Mouse (Mus musculus) thymus, postnatal 36 days (tissue): Measurements from ENCODE around the gene AW011738.

Source experiments
- DNase-seq, 2 experiments: peaks; one replicate each; pipeline ENCODE4 v3.0.0; 2022; ENCODE audit warnings: mixed read lengths in 2 of 2

The AW011738 gene

DNA sequence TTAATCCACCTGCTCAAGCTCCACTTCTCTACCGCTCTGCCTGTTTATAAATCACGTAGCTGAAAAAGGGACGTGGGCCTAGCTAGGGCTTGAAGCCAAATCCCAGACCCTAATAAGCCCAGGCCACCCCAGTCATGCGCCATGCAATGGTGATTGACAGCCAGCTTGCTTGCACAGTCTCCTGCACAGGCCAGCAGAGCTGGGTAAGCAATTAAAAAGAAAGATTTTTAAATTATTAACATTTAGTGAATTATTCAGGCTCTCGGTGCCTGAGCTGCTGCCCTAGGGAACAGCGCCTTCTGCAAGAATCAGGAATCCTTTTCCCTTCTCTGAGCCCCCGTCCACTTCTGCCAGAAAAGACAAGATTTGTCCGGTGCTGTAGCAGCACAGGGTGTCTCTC lies 48.0 kb downstream of the AW011738 start:
- no peak for DNase-seq

DNA sequence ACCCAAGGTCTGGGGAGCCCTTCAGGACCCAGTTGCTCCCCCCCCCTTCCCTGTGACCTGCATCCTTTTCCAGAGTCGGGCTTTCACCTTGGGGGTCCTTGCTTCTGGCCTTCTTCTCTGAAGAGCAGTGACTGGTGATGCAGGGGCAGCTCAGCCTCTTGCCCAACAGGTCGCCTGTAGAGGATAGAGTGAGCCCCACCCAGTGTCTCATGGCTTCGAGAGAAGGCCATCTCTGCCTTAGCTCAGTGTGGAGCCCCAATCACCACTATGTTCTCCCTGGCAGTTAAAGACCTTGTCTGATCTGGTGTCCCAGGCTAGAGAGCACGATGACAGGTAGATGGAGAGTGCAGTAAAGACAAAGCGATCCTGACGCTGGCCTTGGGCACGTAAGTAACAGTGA lies 49.0 kb downstream of the AW011738 start:
- DNase-seq = no peak

DNA sequence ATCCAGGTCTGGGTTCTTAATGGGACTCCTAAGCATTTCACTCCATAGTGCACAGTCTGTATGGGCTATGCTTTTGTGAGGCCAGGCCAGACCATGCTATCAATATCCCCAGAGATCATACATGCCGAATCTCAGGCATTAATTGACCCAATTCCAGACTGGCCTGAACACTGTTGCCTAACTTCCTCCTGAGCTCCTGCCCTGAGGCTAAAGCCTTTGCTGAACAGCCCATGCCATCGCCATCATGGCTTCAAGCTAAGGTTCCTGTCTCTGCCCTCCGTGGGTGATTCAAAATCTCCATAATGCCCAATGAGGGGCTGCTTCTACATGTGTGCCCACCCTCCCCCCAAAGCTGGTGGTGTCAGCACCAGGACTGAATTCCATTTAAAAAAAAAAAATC lies 49.5 kb downstream of the AW011738 start:
- no peak for DNase-seq

DNA sequence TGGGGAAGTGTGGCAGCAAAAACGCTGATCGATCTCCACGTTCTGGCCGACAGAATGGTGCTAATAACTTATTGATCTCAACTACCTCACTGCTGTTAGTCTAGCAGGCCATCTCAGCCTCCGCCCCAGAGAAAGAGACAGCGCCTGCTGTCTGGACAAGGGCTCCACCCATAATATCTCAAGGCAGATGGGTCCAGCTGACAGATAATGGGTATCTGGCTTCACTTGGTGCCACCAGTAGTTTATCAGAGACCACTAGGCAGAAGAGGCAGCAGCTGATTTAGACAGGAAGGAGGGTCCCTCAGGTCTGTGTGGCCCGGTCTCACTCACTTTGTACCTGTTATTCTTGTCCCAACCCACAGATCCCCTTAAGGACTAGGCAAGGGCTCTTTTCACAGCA lies 49.9 kb downstream of the AW011738 start:
- DNase-seq = no peak

DNA sequence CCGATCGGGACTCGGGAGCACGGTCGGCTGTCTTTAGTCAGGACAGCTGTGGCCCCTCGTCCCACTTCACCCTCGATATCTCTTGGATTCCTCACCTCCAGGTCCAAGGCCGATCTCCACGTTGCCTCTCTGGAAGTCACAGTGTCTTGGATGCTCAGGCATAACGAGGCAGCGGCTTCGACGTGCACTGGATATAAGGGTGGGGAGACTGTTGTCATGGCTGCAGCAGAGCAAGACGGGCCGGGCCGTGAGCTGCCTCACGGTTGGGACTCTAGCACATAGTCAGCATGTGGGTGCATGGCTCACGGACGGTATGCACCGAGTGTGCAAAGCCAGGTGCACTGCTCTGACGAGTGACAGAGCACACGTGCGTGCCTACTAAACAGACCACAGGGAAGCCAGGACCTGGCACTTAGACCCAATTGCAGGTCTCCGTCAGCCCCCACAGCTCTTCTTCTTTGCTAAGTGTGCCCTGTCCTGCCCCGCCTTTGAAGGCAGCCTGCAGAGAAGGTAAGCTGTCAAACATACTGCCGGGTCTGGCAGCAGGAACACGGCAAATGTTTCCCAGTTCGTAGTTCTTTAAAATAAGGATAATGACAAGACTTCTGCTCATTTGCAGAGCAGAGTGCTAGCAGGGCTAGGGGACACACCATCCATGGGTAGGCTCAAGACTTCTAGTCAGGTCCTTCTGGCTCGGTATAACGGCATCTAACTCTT lies 51.4 kb downstream of the AW011738 start:
- DNase-seq = no peak
